Mouse (Mus musculus): ENCODE measurements around the gene Nell2.

Nell2 gene

GRCm38 (mm10) chr15:95334323-95335296 is 193.7 kb downstream of the Nell2 start:
- DNase-seq, result no peak

- DNase-seq, result no peak
Measured at GRCm38 (mm10) chr15:95333229-95333628, 195.1 kb downstream of the Nell2 start.

- no peak for DNase-seq
Measured at GRCm38 (mm10) chr15:95330926-95331325, 197.4 kb downstream of the Nell2 start.

GRCm38 (mm10) chr15:95322744-95323143 is 205.6 kb downstream of the Nell2 start:
- DNase-seq, result no peak

GRCm38 (mm10) chr15:95316626-95317025 is 211.7 kb downstream of the Nell2 start:
- no peak for DNase-seq

- no peak for DNase-seq
Measured at GRCm38 (mm10) chr15:95314808-95315145, 213.6 kb downstream of the Nell2 start.

- DNase-seq, result peak; percentile 46
Measured at GRCm38 (mm10) chr15:95314121-95314807, 214.1 kb downstream of the Nell2 start.

- peak; percentile 74 for DNase-seq
Measured at GRCm38 (mm10) chr15:95313286-95313685, 215.1 kb downstream of the Nell2 start.

- DNase-seq, result peak; percentile 75
Measured at GRCm38 (mm10) chr15:95304102-95304501, 224.3 kb downstream of the Nell2 start.

- DNase-seq, result no peak
Measured at GRCm38 (mm10) chr15:95296561-95296960, 231.8 kb downstream of the Nell2 start.

- DNase-seq, result peak; percentile 42
Measured at GRCm38 (mm10) chr15:95289047-95289446, 239.3 kb downstream of the Nell2 start.

- DNase-seq, result no peak
Measured at GRCm38 (mm10) chr15:95285199-95285598, 243.2 kb downstream of the Nell2 start.

- no peak for DNase-seq
Measured at GRCm38 (mm10) chr15:95280986-95281385, 247.4 kb downstream of the Nell2 start.

GRCm38 (mm10) chr15:95278001-95278400 is 250.4 kb downstream of the Nell2 start:
- DNase-seq, result no peak

GRCm38 (mm10) chr15:95276556-95276955 is 251.8 kb downstream of the Nell2 start:
- no peak for DNase-seq

- no peak for DNase-seq
Measured at GRCm38 (mm10) chr15:95275553-95275952, 252.8 kb downstream of the Nell2 start.

- DNase-seq, result peak; percentile 51
Measured at GRCm38 (mm10) chr15:95273236-95273635, 255.1 kb downstream of the Nell2 start.

GRCm38 (mm10) chr15:95272167-95272566 is 256.2 kb downstream of the Nell2 start:
- no peak for DNase-seq

- peak; percentile 20 for DNase-seq
Measured at GRCm38 (mm10) chr15:95259671-95260450, 268.5 kb downstream of the Nell2 start.

GRCm38 (mm10) chr15:95257131-95257530 is 271.2 kb downstream of the Nell2 start:
- peak; percentile 27 for DNase-seq

- no peak for DNase-seq
Measured at GRCm38 (mm10) chr15:95245516-95245915, 282.8 kb downstream of the Nell2 start.

- DNase-seq, result no peak
Measured at GRCm38 (mm10) chr15:95243876-95244275, 284.5 kb downstream of the Nell2 start.

GRCm38 (mm10) chr15:95241161-95241560 is 287.2 kb downstream of the Nell2 start:
- DNase-seq, result no peak
